Mouse (Mus musculus) neural tube, embryonic 12.5 days (tissue): ENCODE results near the gene Lpp. TPM values are rescaled to one million over a fixed set of nuclear protein-coding genes. Genes with fewer than 3 reads are reported as not detected.
A peak's percentile ranks its signal among the peaks of the same experiment; 100 is the strongest.

Source experiments
- ATAC-seq: fragments of 200-750 bp; cut with Nextera tagmentation; 2 replicates; pipeline ENCODE4 v1.8.0; 2017; ENCODE audit warnings: low read depth, mild to moderate bottlenecking, moderate TSS enrichment, moderate library complexity; ENCODE audit not compliant: low FRiP score
- H3K27ac ChIP-seq: fragments of 300-500 bp; sonication (generic); 2 replicates; pipeline ENCODE4 v1.5.1; 2016
- H3K27me3 ChIP-seq: fragments of 300-500 bp; sonication (generic); replicated peaks from 2 replicates; pipeline ENCODE4 v1.6.1; 2016; ENCODE audit warnings: mild to moderate bottlenecking
- H3K36me3 ChIP-seq: fragments of 300-500 bp; sonication (generic); 2 replicates; pipeline ENCODE4 v1.6.1; 2016; ENCODE audit warnings: mild to moderate bottlenecking
- H3K4me1 ChIP-seq: fragments of 300-500 bp; sonication (generic); 2 replicates; pipeline ENCODE4 v1.6.1; 2016
- H3K4me2 ChIP-seq: fragments of 300-500 bp; sonication (generic); replicated peaks from 2 replicates; pipeline ENCODE4 v1.6.1; 2016; ENCODE audit warnings: mild to moderate bottlenecking
- H3K4me3 ChIP-seq: fragments of 300-500 bp; sonication (generic); 2 replicates; pipeline ENCODE4 v1.5.1; 2016
- H3K9ac ChIP-seq: fragments of 300-500 bp; sonication (generic); 2 replicates; pipeline ENCODE4 v1.6.1; 2016; ENCODE audit warnings: mild to moderate bottlenecking
- H3K9me3 ChIP-seq: fragments of 300-500 bp; sonication (generic); 2 replicates; pipeline ENCODE4 v1.6.1; 2016; ENCODE audit warnings: mild to moderate bottlenecking
- WGBS: fragments of 180-500 bp; shearing (Covaris S2); methylation state at CpG from one replicate; pipeline ENCODE4 v1.1.7; 2016; 5-methylcytosine and 5-hydroxymethylcytosine counted together
- polyA plus RNA-seq: library from polyadenylated mRNA; unstranded; fragments of >200 nt; fragmentation: Nextera tagmentation; extraction: Ambion mirVana; gene quantifications from 2 replicates; pipeline ENCODE4 v1.2.1, GENCODE M21; 2016

Lpp gene
- 18.8 TPM in 2 replicates for polyA plus RNA-seq

DNA sequence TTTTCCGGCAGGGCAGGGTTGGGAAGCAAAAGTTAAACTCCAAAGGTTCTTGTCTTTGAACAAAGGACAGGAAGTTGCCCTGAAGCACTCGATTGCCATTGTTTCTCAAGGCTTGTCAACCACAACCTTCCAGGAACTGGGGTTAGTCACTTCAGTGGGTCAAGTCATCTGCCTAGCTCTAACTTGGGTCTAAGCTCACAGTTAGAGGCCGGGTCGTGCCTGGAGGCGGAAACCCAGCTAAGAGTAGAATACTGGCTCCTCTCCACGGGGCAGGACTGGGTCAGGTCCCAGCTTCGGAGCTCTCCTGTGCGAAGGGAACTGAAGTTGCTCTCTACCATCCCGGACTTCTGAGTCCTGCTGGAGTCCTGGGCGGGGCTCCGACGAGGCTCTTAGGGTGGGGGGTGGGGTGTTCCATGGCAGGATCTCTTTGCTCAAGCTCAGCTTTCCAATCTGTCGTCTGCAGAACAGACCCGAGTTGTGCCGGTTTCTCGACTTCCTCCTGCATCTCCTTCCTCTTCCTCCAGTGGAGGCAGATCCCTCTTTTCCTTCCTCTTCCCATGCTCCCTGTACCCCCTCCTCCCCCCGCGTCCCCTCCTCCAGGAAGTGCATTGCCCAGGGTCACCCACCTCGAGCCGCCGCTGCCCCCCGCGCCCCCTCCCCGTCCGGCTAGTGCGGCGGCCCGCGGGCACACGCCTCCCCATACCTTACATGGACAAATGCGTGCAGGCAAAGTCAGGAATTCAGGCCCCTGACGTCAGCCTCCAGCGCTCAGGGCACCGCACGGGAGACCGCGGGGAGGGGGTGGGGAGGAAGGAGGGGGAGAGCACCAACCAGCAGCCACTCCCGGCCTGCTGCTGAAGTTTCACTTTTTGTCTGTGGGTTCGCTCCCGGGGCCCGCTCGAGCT, at the start of gene Lpp:
Lpp (plus strand) TSS at position 857 of the 905 bp plus-strand sequence.
- Histone ChIP-seq H3K27me3 (no peaks in the 10 kb centered on the region), H3K4me1 (peaks cover 18% of the 10 kb centered on the region), H3K27ac (peak within 1 kb of the TSS; percentile 80)

DNA sequence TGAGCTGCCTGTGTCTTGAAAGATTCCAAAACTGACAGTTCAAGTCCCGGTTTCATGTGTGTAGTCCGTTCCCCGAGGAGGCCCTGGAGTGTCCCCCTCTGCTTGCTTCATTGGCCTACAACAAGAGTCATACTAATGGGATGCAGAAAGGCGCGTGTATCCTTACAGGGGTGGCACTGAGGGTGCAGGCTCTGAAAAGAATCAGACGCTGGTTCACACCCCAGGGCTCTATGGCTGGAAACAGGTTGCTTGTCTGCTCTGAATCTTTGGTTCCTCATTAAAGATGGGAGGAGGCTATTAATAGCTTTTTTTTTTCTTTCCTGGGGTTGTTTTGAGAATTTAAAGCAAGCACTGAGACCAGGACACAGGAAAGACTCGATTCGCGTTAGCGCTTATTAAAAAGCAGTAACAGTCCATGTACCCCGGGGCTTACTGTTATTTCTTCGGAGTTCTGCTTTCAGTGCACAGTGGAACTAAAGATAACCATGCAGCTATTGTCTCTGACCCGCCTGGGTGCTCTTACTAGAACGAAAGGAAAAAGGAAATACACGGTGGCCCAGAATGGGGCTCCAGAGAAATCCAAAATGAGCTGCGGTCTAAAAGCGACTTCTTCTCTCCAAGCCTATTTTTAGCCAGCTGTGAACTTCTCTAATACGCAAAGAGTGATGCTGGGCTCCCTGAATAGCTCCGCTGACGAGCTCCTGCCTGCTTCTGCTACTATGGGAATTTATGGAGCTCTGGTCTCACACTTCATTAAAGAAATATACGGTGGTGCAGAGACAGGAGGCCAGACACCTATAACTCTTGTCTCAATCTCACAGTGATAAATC, 45.5 kb upstream of the Lpp start:
- WGBS = 36% methylated on average over 21 of the region's 21 CpGs
- Histone ChIP-seq H3K27ac (no peak overlapping the region), H3K4me3 (no peak overlapping the region), H3K27me3 (no peaks in the 10 kb centered on the region), H3K9me3 (no peaks in the 10 kb centered on the region), H3K4me2 (peak overlapping the region; percentile 36), H3K4me1 (peaks cover 4% of the 10 kb centered on the region), H3K36me3 (no peaks in the 10 kb centered on the region), H3K9ac (no peak overlapping the region)
- peak; percentile 49; the same call in 1 of the 2 replicates for ATAC-seq

More for the DNA sequence above, at the start of gene Lpp:
- Histone ChIP-seq H3K4me2 (peak within 1 kb of the TSS; percentile 76), H3K36me3 (no peaks in the 10 kb centered on the region), H3K9ac (peak within 1 kb of the TSS; percentile 94), H3K9me3 (no peaks in the 10 kb centered on the region), H3K4me3 (peak within 1 kb of the TSS; percentile 93)
- WGBS = 2% methylated on average over 42 of the region's 42 CpGs
- ATAC-seq = peak; percentile 92

DNA sequence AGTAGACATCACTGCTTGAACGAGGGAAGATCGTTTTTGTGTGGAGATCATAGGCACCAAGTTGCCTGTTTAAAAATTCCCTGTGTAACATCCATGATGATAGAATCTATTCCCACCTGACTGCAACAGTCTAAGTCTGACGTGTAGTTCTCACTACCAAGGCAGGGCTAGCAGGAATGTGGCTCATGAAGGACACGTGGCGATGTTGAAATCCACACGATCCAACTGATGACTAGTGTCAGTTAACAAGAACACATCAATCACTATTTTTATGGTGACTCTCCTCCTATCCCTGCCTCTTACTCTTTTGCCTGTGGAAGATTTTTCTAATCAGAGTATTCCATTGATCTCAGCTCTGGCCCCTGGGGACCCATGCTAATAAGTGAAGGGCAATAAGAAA, 43.0 kb upstream of the Lpp start:
- H3K27me3 ChIP-seq = no peaks in the 10 kb centered on the region
- no peaks in the 10 kb centered on the region for H3K9me3 ChIP-seq
- peaks cover 4% of the 10 kb centered on the region for H3K4me1 ChIP-seq
- no peak overlapping the region for H3K4me2 ChIP-seq
- ATAC-seq = no peak
- H3K27ac ChIP-seq = no peak overlapping the region
- H3K9ac ChIP-seq = no peak overlapping the region
- WGBS = 80% methylated on average over 6 of the region's 6 CpGs
- H3K36me3 ChIP-seq = no peaks in the 10 kb centered on the region
- no peak overlapping the region for H3K4me3 ChIP-seq

DNA sequence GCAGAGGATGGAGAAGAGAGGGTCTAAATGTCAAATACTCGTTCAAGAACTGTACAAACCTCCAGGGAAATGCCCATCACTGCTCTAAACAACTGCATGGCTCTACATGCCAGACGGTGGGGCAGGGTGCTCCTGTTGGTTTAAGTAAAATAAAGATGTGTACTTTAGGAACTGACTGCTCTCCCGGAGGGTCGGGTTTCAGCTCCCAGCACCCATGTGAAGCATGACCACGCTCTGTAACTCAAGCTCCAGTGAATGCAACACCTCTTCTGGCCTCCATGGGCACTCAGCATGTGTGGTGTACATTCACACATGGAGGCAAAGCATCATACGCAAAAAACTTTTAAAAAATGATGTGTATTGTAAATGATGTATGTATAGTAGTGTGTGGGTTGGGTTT, 42.6 kb upstream of the Lpp start:
- no peaks in the 10 kb centered on the region for H3K36me3 ChIP-seq
- H3K4me3 ChIP-seq = no peak overlapping the region
- no peak overlapping the region for H3K9ac ChIP-seq
- no peaks in the 10 kb centered on the region for H3K9me3 ChIP-seq
- ATAC-seq = no peak
- 71% methylated on average over 6 of the region's 6 CpGs for WGBS
- peaks cover 4% of the 10 kb centered on the region for H3K4me1 ChIP-seq
- H3K27ac ChIP-seq = no peak overlapping the region
- no peak overlapping the region for H3K4me2 ChIP-seq
- H3K27me3 ChIP-seq = no peaks in the 10 kb centered on the region

DNA sequence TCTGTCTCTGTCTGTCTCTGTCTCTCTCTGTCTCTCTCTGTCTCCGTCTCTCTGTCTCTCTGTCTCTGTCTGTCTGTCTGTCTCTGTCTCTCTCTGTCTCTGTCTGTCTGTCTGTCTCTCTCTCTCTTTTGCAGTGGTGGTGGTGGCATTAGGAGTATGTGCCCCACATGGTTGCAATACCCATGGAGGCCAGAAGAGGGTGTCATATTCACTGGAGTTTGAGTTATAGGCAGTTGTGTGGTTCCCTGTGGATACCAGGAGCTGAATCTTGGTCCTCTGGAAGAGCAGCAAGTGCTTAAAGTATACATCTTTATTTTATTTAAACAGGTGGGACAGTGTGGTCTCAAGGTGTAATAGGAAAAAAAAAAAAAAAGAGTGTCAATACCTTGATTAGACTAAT, 41.5 kb upstream of the Lpp start:
- ATAC-seq = no peak
- Histone ChIP-seq H3K27ac (no peak overlapping the region), H3K9ac (no peak overlapping the region), H3K4me1 (peaks cover 4% of the 10 kb centered on the region), H3K9me3 (no peaks in the 10 kb centered on the region), H3K27me3 (no peaks in the 10 kb centered on the region), H3K4me3 (no peak overlapping the region), H3K4me2 (no peak overlapping the region), H3K36me3 (no peaks in the 10 kb centered on the region)
- WGBS = 95% methylated on average over 1 of the region's 1 CpGs

DNA sequence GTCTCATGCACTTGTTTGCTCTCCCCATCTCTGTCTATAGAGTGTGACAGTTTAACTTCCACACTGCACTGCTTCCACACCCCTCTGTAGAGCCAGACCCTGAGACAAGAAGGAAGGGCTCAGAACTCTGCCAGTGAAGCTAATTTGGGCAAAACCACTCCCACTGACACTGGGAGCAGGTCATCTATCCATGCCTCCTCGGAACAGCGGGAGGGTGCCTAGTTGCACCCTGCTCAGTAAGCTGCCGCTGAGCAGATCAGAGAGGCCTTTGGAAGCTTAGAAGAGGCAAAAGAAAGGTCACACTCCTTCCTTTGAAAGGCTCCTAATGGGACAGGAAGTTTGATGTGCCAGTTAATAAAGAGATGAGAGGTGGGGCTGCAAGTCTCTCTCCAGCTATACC, 39.5 kb upstream of the Lpp start:
- no peak overlapping the region for H3K4me3 ChIP-seq
- WGBS = 5% methylated on average over 3 of the region's 3 CpGs
- no peaks in the 10 kb centered on the region for H3K9me3 ChIP-seq
- no peak overlapping the region for H3K27ac ChIP-seq
- H3K4me1 ChIP-seq = no peaks in the 10 kb centered on the region
- H3K27me3 ChIP-seq = no peaks in the 10 kb centered on the region
- no peak overlapping the region for H3K4me2 ChIP-seq
- H3K36me3 ChIP-seq = no peaks in the 10 kb centered on the region
- H3K9ac ChIP-seq = no peak overlapping the region
- no peak for ATAC-seq

DNA sequence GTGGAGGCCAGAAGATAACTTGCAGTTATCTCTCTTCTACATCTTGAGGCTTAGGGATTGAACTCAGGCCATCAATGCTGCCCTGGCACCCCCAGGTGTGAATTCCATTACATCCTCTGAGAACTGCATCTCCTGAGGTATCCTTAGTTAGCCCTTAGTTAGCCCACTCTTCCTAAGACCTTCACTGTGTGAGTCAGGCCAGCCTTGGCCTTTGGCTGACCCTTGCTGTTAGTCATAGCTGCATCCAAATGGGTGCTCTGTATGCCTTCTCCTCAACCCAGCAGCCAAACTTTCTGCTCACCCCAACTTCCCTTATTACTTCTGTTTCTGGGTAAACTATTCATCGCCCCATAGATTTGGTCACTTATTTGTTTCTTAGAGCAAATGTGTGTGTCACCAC, 31.6 kb upstream of the Lpp start:
- no peak overlapping the region for H3K4me2 ChIP-seq
- no peak overlapping the region for H3K4me3 ChIP-seq
- H3K27ac ChIP-seq = no peak overlapping the region
- WGBS = 95% methylated on average over 1 of the region's 1 CpGs
- no peaks in the 10 kb centered on the region for H3K36me3 ChIP-seq
- no peaks in the 10 kb centered on the region; the same call in none of the 2 replicates for H3K27me3 ChIP-seq
- H3K9ac ChIP-seq = no peak overlapping the region
- no peak for ATAC-seq
- H3K9me3 ChIP-seq = no peaks in the 10 kb centered on the region
- H3K4me1 ChIP-seq = no peaks in the 10 kb centered on the region

DNA sequence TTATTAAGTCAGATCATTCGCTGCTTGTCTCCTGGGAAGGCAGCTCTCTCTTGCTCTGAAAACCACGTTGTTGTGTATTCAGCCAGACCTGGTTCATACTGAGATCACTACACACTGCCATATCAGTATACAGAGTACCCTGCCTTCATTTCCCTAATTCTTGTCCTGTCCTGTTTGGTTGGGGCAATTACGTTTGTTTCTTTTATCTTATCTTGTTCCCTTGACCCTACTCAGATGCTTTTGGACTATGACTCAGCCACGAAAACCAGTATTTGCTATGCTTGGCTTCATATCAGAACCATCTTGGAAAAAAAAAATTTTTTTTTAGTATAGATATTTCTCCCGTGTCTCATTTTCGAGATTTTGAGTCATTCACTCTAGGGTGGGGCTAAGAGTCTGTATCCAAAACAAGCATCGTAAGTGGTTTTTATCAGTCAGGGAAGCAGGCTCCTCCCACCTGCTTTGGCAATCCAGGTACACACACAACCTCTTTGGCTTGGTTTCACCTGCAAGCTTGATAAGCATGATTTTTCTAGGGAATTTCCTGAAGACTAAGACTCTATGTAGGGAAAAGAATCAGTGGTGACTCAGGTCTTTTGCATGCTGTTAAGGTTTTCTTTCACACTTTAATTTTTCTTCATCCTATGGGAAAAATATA, 29.1 kb upstream of the Lpp start:
- Histone ChIP-seq H3K9me3 (no peaks in the 10 kb centered on the region), H3K9ac (no peak overlapping the region), H3K4me1 (no peaks in the 10 kb centered on the region), H3K27me3 (no peaks in the 10 kb centered on the region; the same call in none of the 2 replicates), H3K4me3 (no peak overlapping the region), H3K36me3 (no peaks in the 10 kb centered on the region), H3K27ac (no peak overlapping the region), H3K4me2 (no peak overlapping the region)
- 89% methylated on average over 7 of the region's 7 CpGs for WGBS
- ATAC-seq = no peak

DNA sequence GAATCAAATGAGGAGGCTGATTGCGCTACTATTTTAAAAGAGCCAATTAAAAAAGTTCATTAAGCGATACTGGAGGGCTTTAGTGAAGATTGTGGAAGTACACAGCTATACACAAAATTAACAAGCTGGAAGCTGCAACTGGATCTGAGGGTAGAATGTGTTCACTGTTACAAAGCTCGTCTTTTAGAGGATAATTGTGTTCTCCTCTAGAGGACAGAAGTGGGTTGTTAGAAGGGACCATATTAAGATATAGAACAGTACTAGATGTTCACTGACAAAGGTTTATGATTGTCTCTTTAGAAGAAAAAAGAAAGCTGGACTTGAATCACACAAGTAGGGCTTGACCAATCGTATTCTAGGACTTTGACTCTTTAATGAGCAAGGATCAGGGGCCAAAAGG, 27.4 kb upstream of the Lpp start:
- H3K9me3 ChIP-seq = no peaks in the 10 kb centered on the region
- no peaks in the 10 kb centered on the region; the same call in none of the 2 replicates for H3K27me3 ChIP-seq
- H3K4me2 ChIP-seq = no peak overlapping the region
- H3K4me3 ChIP-seq = no peak overlapping the region
- H3K36me3 ChIP-seq = no peaks in the 10 kb centered on the region
- WGBS = 53% methylated on average over 4 of the region's 4 CpGs
- no peak for ATAC-seq
- H3K9ac ChIP-seq = no peak overlapping the region
- H3K27ac ChIP-seq = no peak overlapping the region
- no peaks in the 10 kb centered on the region for H3K4me1 ChIP-seq

DNA sequence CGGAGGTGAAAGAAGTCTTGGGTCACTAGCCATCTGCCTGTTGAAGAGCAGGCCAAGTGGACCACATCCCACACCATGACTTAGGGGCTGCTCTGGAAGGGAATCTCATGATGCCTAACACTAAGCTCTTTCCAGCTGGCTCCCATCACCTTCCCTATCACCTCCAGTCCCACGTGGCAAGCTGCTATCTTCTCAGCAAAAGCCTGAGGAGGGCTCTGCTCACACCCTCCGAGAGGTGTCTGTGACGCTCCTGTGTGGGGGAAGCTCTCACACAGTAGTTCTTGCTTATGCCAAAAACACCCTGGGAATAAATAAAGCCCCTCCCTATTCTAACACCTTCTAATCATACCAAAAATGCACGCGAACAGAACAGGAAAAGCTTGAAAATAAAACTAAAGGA, 26.2 kb upstream of the Lpp start:
- Histone ChIP-seq H3K4me3 (no peak overlapping the region), H3K27ac (no peak overlapping the region), H3K4me2 (no peak overlapping the region), H3K9ac (no peak overlapping the region), H3K4me1 (no peaks in the 10 kb centered on the region), H3K27me3 (no peaks in the 10 kb centered on the region; the same call in none of the 2 replicates), H3K9me3 (no peaks in the 10 kb centered on the region), H3K36me3 (no peaks in the 10 kb centered on the region)
- 72% methylated on average over 6 of the region's 6 CpGs for WGBS
- ATAC-seq = no peak

DNA sequence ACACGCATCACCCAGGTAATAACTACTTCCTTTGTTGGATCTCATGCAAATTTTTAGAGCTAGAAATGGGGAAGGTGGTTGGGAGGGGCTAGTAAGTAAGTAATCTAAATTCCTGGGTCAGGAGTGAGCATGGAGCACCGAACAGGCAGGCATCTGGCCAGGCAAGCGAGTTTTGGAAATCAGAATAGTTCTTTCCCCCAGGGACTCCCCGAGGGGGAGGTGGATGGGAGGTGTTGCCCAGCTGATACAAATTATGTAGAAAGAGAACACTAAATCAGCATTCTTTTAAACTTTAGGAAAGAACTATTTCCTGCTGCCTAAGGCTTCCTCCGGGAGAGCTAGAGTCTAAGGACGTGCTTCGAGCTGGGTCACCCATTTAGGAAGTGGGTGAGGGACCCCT, 25.8 kb upstream of the Lpp start:
- Histone ChIP-seq H3K27me3 (no peaks in the 10 kb centered on the region; the same call in none of the 2 replicates), H3K4me2 (no peak overlapping the region), H3K9me3 (no peaks in the 10 kb centered on the region), H3K9ac (no peak overlapping the region), H3K4me1 (no peaks in the 10 kb centered on the region), H3K4me3 (no peak overlapping the region), H3K27ac (no peak overlapping the region), H3K36me3 (no peaks in the 10 kb centered on the region)
- ATAC-seq = no peak
- 65% methylated on average over 7 of the region's 7 CpGs for WGBS

DNA sequence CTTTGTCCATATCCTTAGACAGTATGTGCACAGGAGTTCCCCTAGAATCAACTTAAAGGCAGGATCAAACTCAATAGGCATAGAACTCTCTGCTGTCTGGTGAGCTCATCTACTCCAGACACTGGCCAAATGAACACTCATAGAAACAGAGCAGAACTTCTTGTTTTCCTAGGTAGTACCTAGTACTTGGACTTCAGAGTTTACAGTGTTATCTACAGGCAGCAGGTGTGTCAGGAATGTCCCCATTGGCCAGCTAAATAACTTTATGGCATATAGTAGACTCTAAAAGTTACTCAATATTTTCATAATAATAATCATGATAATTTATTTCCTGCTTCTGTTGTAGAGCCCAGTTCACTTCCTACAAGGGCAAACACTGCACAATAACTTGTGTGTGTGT, 16.8 kb upstream of the Lpp start:
- Histone ChIP-seq H3K4me3 (no peak overlapping the region), H3K9me3 (no peaks in the 10 kb centered on the region), H3K4me1 (no peaks in the 10 kb centered on the region), H3K27me3 (no peaks in the 10 kb centered on the region), H3K27ac (no peak overlapping the region), H3K4me2 (no peak overlapping the region), H3K9ac (no peak overlapping the region), H3K36me3 (no peaks in the 10 kb centered on the region)
- ATAC-seq = no peak
